Mouse (Mus musculus): ENCODE data around the gene Crybb3.

Gene Crybb3

DNA sequence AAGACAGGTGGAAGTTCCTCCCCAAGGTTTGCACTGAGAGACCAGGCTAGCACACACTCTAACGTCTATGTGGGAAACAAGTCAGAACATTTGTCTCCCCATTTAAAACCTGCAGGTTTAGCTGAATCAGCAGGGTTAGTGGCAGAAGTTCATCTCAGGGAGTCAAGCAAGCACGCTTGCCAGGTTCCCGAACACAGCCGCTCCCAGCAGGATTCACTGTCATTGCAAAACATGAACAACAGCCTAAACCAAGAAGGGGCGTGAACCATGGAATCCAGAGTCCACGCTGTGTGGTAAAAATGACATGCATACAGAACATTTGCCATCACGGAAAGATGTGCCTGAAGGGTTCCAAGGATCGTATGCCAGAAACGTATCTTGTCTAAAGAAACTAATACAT, 23.7 kb upstream of the Crybb3 start:
- in situ Hi-C loops (cut with MseI, MboI) = loop anchor here (5.0 kb wide), 3 partner anchors 37 to 62 kb away; no protein-coding TSS in a partner anchor

DNA sequence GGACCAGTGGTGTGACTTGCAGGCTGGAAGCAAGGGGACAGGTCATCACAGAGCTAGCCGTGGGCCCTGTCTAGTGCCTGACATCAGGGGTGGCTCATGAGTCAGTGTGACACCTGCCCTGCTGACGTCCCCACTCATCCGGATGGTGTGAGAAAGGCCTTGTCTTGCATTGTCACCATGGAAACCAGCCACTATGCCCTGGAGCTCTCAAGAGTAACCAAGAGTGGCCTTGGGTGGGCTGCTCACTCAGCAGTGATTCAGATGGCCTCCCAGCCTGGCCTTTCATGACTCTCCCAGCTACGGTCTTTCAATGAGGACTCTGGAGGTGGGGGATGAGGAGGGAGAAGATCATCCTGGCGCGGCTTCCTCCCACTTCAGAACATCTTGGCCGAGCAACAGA, 21.1 kb upstream of the Crybb3 start:
- in situ Hi-C loops (cut with MseI, MboI) = no loop called here

DNA sequence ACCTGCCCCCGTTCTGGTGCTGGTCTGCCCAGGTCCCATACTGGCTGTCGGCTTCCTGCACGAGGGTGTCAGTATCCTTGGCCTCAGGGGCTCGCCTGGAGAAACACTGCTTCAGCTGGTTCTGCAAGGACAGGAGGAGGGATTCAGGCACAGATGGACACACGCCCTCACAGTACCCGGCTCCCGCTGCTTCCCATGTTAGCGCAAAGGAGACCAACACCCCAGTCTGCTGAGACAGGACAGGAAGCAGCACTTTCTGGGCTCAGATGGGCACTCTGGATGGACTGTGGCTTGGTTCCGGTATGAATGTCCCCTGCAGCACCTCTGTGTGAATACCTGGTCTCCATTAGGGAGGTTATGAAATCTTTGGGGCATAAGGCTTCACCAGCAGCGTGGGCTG, 20.1 kb upstream of the Crybb3 start:
- in situ Hi-C loops (cut with MseI, MboI) = no loop called here

DNA sequence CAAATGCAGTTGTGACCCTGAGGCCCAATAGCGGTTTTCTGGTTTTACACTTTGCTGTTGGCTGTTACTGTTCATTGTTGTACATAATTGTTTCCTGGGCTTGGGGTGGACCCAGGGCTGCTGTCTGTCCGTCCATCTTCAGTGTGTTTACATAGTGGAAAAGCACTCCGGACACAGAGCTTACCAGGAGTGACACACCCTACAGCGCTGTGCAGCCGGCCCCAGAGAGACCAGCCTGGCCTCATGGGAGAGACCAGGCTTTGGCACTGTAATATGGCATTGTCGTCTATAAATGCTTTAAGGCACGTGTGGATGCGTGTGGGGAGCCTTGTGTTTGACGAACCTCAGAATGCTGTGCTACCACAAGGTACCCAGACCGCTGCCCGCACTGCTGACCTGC, 19.0 kb upstream of the Crybb3 start:
- in situ Hi-C loops (cut with MseI, MboI) = no loop called here

DNA sequence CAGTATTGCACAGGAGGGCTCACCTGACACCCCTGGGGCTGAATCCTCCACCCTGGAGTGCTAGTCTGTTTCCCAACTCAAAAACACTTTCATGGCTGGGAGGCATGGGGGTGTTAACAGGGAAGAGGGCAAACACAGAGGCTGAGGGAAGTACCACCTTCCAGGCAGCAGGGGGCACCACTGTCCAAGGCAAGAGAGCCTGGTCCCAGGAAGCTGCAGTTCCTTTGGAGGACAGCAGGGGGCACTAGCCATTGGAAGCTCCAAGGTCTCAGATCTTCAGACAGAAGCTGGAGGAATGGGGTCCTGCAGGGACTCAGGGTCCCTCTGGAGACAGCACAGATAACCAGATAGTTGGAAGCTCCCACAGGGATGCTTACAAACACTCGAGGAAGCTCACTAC, 18.2 kb upstream of the Crybb3 start:
- in situ Hi-C loops (cut with MseI, MboI) = no loop called here

DNA sequence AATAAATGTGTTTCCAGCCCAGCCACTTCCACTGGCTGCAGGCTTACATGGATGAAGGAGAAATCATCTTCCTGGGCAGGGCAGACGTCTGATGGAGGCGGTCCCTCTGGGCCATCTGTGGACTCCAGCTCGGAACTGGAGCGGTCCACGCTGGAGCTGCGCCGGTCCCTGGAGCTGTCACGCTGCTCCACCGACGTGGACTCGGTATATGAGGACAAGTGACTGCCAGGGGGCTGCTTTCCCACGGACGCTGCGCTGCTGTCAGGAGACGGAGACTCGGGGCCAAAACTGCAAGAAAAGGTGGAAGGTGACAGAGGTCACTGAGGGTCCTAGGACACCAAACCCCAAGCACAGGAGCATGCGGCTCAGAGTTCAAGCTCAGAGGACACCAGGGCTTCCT, 16.2 kb upstream of the Crybb3 start:
- in situ Hi-C loops (cut with MseI, MboI) = no loop called here

DNA sequence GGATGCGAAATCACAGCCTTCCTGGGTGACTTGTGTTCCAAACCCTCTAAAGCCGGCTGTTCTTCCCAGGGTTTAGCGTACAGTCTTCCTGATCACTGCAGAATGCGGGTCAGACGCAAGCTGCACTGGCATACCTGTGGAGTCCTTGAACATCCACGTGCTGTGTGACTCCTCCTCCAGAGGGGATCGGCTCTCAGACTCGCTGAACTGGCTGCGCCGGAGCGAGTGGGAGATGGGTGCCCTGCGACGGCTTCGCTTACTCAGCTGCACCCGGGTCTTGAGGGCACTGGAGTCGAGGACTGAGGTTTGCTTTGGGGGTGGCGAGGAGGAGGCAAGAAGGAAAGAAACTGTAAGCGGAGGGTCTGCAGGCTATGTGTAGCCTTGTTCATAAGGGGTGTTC, 14.1 kb upstream of the Crybb3 start:
- in situ Hi-C loops (cut with MseI, MboI) = no loop called here

DNA sequence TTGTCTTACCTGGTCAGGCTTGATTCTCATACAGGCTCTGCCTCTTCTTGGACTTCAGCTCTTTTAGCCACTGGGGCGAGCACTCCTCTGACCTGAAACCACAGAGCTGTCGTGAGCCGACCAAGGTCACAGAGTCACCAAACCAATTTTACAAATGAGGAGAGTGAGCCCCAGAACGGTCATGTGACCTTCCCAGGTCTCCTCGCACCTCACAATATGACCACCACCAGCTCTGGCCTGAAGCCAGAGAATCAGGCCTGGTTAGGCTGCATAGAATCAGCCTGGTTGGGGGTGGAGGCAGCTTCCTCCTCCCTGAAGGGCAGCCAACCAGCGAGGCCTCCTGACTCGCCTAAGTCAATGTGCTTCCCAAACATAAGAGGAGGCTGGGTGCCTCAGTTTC, 11.0 kb upstream of the Crybb3 start:
- in situ Hi-C loops (cut with MseI, MboI) = no loop called here

DNA sequence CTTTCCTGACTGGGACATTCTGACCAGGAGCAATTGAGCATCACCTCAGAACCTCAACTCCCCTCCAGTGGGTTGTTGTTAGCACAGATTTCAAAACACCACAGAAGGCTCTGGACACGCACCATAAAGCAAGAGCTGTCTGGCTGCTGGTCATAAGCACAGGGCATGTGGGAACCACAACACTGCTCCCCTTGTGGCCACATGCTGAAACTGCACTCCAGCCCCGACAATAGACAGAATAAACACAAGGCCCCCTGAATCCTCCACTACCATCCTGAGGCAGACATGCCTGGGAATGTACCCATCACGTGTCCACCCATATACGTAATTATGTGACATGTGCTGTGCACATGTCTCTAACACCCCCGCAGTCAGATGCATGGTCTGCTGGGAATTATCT, 9.8 kb upstream of the Crybb3 start:
- in situ Hi-C loops (cut with MseI, MboI) = no loop called here

DNA sequence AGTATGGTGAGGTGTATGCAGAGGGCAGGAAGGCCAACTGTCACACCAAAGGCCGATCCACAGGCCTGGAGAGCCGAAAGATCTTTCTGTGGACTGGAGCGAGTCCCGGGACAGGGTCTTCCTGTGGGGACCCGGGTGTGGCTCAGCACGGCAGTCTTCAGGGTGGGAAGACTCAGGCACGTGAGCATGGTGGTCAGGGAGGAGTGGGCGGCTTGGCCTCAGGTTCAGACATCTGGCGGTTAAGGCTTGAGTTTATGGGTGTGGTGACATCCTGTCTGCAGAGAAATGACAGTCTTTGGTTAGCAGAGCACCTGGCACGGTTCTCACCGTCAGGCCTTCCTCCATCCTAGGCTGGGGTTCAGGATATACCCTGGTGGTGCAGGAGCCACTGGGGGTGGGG, 9.4 kb upstream of the Crybb3 start:
- in situ Hi-C loops (cut with MseI, MboI) = no loop called here

DNA sequence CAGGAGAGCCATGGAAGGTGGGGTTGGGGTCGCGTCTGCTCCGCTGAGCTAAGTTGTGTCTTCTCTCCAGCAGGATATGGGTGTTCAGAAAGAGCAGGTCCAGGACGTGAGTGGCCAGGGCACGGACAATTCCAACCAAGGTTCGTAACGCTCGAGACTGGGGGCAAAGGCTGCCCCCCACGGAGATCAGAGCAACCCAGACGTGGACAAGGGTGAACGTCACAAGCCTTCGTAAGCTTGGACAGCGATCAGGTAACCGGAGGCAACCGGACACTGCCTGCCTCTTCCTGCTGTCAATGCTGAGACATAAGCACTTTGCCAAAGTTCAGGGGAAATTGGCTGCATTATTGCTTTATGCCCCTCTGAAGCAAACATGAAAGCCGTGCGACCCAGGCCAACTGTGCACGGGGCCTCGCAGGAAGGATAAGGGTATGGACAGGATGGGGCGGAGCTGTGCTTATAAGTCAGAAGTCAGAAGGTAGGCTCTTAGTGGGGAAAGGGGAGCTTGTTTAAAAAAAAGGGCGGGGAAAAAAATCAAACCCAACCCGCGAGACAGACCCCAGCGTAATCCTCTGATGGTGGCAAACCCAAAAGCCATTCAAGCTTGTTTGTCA, 8.8 kb upstream of the Crybb3 start:
- in situ Hi-C loops (cut with MseI, MboI) = no loop called here

DNA sequence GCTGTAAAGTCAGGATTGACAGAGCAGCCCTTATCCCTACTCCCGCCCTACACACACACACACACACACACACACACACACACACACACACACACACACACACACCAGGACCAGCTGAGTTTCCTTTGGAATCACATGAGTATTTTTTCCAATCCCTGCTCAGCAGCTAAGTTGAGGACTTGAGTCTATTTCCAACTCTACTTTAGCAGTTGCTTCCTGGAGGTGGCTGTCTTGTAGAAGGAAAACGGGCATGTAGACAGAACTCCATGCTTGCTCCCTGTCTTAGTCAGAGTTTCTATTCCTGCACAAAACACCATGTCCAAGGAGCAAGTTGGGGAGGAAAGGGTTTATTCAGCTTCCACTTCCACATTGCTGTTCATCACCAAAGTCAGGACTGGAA, 6.1 kb upstream of the Crybb3 start:
- in situ Hi-C loops (cut with MseI, MboI) = no loop called here

DNA sequence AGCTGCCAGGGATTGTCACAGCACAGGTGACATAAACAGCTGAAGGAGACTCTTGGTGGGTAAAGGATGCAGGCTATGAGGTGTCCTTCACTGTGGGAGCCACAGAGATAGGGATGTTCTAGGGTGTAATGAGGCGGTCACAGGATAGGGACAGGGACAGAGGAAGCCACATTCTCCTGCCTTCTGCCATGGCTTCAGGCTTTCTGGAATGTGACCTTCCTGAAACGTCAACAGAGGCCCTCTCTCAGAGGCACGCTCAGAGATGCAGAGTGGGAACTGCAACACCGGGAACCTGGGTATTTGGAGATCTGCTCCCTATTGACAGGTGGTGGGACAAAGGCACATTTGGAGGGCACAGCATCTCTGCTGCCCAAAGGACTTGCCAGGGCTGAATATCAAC, 5.6 kb upstream of the Crybb3 start:
- in situ Hi-C loops (cut with MseI, MboI) = no loop called here

DNA sequence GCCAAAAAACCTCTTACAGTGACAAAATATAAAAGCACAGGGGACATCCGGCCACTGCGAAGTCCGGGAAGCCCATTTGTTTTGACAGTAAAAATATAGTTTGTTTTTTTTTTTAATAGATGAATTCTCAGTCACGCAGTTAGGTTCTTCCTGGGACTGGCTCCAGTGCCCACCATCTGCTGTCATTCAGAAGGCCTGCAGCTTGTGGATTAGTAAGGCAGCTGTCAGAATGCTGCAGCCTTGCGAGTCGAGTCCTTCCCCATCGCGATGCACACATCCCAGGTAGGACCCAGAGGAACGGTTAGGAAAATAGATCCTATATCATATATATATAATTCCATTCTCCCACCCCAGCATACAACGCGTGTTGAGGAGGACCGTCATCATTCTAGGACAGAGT, 5.1 kb upstream of the Crybb3 start:
- in situ Hi-C loops (cut with MseI, MboI) = no loop called here

DNA sequence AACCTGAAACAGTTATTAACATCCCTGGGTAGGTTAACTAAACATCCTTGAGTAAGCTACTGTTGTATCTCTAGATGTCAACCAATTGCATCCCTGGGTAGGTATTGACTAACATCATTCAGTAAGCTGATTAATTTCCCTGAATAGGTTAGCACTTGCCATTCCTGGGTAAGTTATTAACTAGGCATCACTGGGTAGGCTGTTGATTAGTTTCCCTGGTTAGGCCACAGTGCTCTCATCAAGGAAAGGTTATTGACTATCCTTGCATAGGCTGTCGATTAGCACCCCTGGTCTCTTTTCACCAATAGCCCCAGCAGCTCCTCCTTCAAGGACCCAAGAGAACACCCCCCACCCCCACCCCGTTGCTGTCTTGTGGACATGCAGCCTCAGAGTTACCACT, 4.5 kb upstream of the Crybb3 start:
- in situ Hi-C loops (cut with MseI, MboI) = no loop called here

DNA sequence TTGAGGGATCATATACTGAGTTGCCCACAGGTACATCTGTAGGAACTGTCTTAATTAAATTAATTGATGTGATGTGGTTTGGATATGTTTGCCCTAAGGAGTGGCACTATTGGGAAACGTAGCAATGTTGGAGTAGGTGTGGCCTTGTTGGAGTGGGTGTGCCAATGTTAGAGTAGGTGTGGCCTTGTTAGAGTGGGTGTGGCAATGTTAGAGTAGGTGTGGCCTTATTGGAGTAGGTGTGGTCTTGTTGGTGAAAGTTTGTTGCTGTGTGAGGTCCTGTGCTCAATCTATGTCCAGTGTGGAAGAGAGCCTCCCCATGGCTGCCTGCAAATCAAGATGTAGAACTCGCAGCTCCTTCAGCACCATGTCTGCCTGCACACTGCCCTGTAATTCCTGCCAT, 2.9 kb upstream of the Crybb3 start:
- in situ Hi-C loops (cut with MseI, MboI) = no loop called here

DNA sequence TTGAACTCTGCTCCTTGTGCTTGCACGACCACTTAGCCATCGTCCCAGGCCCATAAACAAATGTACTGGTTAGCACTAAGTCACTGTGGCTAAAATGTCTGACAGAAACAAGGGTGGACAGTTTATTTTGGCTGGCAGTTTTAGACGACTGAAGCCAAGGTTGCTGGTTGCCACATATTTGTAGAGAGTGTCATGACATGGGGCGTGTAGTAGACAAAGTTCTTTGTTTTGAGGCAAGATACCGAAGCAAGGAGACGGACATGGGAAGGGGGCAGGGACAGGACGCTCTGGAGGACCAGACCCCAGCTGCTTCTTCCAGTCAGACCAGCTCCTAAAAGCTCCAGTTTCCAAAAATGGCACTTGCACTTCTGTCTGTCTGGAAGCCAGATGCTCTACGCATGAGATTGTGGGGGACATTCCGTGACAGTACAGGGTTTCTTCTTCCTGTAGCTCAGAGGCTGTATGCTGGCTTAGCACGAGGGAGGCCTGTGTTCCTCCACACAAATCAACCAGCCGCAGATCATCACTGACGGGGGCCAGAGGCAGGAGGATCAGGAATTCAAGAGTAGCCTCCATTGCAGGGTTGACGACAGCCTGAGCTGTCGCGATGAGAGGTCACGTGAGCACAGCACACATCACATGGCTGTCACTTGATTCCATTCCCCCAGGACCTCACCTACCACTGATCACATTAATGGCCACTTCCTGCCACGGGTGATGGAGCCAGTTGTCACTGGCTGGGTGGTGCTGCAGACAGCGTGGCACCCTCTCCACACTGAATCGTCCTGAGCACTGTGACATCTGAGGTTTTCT, 1.2 kb upstream of the Crybb3 start:
- in situ Hi-C loops (cut with MseI, MboI) = no loop called here

DNA sequence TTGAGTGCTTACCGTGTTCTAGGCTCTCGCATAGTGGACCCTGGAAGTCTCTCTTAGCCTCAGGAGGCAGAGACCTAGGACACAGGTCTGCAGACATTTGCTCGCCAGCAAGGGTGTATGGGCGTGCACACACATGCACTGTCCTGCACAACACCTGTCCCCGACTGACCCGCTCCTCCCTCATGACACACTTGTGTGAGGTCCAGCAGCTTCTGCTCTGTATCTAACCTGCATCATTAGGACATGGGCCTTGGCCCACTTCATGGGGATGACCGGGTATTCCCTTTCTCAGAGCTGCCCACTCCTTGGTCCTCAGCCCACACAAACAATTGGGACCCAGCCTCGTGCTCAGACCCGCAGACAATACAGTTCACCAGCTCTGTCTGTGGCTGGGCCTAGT, 364 bp downstream of the Crybb3 start:
- in situ Hi-C loops (cut with MseI, MboI) = no loop called here

DNA sequence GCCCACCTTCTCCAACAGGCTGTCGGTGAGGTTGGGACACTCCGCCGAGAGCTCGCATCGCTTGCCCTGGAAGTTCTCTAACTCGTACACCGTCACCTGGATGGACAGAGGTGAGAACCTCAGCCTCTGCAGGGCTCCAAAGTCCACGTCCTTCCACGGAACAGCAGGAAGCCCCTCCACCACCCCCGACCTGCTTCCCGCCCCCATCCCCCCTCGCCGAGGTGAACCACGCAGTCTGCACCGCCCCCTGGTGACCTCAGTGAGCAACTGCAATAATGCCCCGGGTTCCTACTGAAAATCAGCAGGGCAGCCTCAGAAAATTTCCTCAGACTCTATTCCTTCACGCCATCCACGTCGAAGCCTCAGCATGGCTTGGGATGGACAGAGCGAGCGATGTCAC, 1.6 kb downstream of the Crybb3 start:
- in situ Hi-C loops (cut with MseI, MboI) = no loop called here

DNA sequence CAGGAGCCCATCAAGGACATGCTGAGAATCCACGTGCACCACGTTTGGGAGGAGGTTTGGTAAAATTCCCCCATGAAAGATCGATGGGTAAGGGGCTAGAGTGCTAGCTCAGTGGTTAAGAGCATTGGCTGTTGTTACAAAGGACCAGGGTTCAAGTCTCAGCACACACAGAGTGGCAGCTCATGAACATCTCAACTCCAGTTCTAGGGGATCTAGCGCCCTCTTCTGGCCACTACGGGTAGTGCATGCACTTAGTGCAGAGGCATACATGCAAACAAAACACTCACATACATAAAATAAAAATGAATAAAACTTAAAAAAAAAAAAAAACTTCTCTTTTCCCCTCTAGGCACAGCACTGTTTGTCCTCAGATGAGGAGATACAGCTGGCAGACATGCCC, 2.7 kb downstream of the Crybb3 start:
- in situ Hi-C loops (cut with MseI, MboI) = no loop called here

DNA sequence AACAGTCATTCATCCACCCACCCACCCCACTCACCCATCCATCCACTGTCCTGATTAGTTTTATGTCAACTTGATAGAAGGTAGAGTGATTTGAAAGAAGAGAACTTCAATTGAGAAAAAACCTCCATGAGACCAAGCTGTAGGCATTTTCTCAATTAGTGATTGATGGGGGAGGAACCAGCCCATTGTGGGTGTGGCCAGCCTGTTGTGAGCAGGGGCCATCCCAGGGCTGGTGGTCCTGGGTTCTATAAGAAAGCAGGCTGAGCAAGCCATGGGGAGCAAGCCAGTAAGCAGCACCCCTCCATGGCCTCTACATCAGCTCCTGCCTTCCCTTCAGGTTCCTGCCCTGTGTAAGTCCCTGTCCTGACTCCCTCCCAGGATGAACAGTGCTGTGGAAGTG, 11.4 kb downstream of the Crybb3 start, which contains the start of gene Crybb2:
Gene Crybb2, minus strand, starts transcription at position 101 of the 400 bp plus-strand sequence.
- in situ Hi-C loops (cut with MseI, MboI) = loop anchor here in 1 of 2 experiments (25.0 kb wide), 1 partner anchor 608 kb away; no protein-coding TSS in a partner anchor

DNA sequence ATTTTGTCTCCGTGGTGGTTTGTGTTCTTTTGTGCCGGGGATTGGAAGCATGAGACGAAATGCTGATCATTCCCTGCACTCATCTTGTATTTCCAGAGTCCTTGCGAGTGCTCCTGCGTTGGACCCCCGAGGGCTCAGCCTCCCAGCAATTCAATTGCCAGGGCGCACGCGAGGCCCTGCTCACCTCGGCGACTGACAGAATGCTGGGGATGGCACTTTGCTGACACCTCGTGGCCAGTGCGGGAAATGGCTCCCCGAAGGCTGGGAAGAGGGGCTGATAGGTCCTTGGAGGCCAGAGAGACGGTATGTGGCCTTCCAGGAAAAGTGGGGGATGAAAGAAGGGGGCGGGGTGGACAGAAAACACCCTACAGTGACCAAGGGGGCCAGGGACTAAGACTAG, 27.1 kb downstream of the Crybb3 start:
- in situ Hi-C loops (cut with MseI, MboI) = loop anchor here in 1 of 2 experiments (25.0 kb wide), 1 partner anchor 592 kb away; no protein-coding TSS in a partner anchor

DNA sequence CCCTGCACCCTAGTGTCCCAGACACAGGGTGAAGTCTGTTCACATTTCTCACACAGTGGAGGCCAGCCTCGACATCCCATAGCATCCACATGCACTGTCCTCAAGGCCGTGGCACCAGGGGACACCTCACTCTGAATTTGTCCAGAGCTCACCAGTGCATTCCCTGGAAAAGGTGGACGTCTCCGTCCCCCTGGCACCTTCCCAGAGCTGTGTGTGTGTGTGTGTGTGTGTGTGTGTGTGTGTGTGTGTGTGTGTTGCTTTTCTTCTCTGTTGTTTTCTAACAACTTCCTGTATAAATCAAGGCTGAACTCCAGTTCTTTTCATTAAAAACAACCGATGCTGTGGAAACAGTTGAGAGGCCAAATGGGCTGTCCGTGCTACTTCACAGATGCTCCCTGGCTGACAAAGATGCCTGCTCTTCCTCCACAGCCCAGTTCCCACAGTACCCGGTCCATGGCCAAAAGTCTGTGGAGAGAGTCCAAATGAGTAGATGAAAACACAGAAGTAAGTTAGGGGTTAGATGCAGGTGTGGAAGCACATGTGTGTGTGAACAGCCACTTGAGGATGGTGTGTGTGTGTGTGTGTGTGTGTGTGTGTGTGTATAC, 30.7 kb downstream of the Crybb3 start:
- in situ Hi-C loops (cut with MseI, MboI) = loop anchor here in 1 of 2 experiments (25.0 kb wide), 1 partner anchor 588 kb away; no protein-coding TSS in a partner anchor

All from mouse trophoblast stem cell (cell line).